Mouse (Mus musculus) mature B cell (primary cell): Measurements from ENCODE around the gene Riok2.

Source experiments
- in situ Hi-C: fragments of 300-500 bp; cut with MboI; formaldehyde crosslinking; loops from 2 replicates; pipeline ENCODE4 v1.14.3; 2019

Riok2 gene

DNA sequence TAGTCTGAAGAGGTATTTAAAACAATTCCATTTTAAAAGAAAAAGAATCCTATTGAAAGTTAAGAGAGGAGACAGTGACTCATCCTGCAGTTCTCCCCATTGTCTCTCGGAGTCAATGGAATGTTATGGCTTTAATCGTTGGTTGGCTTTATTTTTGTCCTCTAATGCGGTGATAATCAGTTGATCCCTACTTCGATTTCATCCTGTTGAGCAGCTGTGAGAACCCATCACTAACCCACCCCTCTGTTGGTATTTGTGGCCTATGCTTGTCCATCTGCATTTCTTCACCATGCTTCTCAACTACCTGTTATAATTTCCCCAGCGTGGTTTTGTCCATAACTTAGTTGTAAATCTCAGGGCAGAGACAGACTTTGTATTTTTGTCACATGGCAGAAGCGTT is 34.0 kb downstream of the Riok2 start:
- in situ Hi-C loops: no loop called here

GRCm38 (mm10) chr17:17408720-17409478 is 34.8 kb downstream of the Riok2 start:
- in situ Hi-C loops: no loop called here

- in situ Hi-C loops: no loop called here
These were observed 35.5 kb downstream of the Riok2 start for GRCm38 (mm10) chr17:17409601-17410000.

GRCm38 (mm10) chr17:17411443-17411842 is 37.3 kb downstream of the Riok2 start:
- in situ Hi-C loops: no loop called here

DNA sequence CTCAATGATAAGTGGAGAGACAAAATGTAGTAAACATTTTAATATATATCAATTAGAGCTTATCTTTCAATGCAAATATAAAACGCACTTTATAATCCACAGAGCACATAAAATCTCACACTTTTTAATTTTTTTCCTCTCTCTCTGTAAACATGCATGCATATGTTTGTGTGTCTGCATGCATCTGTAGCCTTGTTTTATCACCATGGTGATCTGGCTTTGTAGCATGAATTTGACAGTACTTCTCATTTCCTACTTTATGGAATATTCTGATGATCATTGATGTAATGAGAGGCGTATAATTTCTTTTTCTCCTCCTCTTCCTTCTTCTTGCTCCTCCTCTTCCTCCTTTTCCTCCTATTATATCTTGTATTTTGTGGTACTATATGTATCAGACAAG is 38.1 kb downstream of the Riok2 start:
- in situ Hi-C loops: no loop called here

DNA sequence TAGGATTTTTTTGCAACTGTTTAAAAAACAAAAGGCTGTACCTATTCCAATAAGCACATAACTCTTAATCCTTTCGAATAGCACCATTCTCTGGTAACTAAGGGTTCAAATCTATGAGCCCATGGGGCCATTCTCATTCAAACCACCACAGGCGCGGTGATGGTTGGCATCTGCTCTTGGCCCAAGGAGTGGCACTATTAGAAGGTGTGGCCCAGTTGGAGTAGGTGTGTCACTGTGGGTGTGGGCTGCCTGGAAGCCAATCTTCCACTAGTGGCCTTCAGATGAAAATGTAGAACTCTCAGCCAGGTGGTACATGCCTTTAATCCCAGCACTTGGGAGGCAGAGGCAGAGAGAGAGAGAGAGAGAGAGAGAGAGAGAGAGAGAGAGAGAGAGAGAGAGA is 40.1 kb downstream of the Riok2 start:
- in situ Hi-C loops: no loop called here

GRCm38 (mm10) chr17:17424609-17425307 is 50.6 kb downstream of the Riok2 start:
- in situ Hi-C loops: no loop called here

- in situ Hi-C loops: no loop called here
These were observed 51.3 kb downstream of the Riok2 start for GRCm38 (mm10) chr17:17425308-17425813.

- in situ Hi-C loops: no loop called here
These were observed 51.8 kb downstream of the Riok2 start for GRCm38 (mm10) chr17:17425906-17426305.

- in situ Hi-C loops: no loop called here
These were observed 54.8 kb downstream of the Riok2 start for GRCm38 (mm10) chr17:17428888-17429287.

- in situ Hi-C loops: no loop called here
These were observed 59.6 kb downstream of the Riok2 start for GRCm38 (mm10) chr17:17433679-17434078.

- in situ Hi-C loops: no loop called here
These were observed 64.6 kb downstream of the Riok2 start for GRCm38 (mm10) chr17:17438576-17439191.

DNA sequence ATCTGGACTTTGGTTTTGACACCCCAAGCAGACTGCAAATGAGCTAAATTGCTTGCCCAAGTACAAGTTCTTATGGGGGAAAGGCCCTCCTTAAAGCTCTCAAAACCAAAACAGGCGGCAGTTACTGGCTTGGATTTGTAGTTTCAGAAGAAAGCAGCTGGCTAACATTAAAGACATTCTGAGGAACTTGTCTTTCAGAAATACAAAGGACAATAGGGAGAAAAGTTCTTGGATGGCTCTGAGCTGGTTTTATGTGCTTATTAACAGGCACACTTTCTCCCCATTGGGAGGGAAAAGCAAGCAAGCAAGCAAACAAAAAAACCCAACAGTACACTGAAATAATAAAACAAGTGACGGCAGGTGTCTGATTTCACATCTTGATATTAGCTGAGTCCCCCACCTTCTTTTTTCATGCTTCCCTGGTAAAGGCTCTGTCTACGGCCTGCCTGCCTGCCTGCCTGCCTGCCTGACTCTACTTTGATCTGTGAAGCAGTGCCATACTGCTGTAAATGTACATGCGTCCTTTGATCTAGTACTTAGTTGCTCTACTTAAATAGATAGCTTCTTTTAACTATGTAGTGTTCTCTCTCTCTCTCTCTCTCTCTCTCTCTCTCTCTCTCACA is 67.9 kb downstream of the Riok2 start:
- in situ Hi-C loops: no loop called here

- in situ Hi-C loops: no loop called here
These were observed 70.3 kb downstream of the Riok2 start for GRCm38 (mm10) chr17:17444297-17444886.
